Mouse (Mus musculus) erythroblast, adult 5-6 weeks (primary cell): ENCODE results near the gene Acsf2. TPM values are rescaled to one million over a fixed set of nuclear protein-coding genes. Genes with fewer than 3 reads are reported as not detected.

Experiments used
- total RNA-seq, 2 experiments: library from RNA; stranded (forward) in 1 of 2; stranded (reverse) in 1 of 2; fragments of 150-400 nt in 1 of 2; fragments of 200-764, 138-1000 nt in 1 of 2; gene quantifications; 2 replicates each; pipeline versions ENCODE4 v1.2.3 to v1.2.4; 2015 to 2017; ENCODE audit warnings: low replicate concordance in 2 of 2

The Acsf2 gene
- total RNA-seq, 2 experiments from 2014 or later: 0.26 to 10.8 TPM

Other genes starting within 250 kb of the Acsf2 start
- gene Abcc3, start 208.9 kb downstream of the Acsf2 start, total RNA-seq (2015; ENCODE audit: low replicate concordance): 4.2 TPM in 1 of 2 replicates, not detected in the other
- gene Abcc3, start 208.9 kb downstream of the Acsf2 start, total RNA-seq (2017; ENCODE audit: low replicate concordance): 3.2 and 8.6 TPM in 2 replicates
- gene Cacna1g, start 127.7 kb downstream of the Acsf2 start, total RNA-seq (2015; ENCODE audit: low replicate concordance): 109 and 122 TPM in 2 replicates
- gene Cacna1g, start 127.7 kb downstream of the Acsf2 start, total RNA-seq (2017; ENCODE audit: low replicate concordance): 78.9 and 102 TPM in 2 replicates
- gene Spata20, start 115.7 kb downstream of the Acsf2 start, total RNA-seq (2015; ENCODE audit: low replicate concordance): not detected in 2 replicates
- gene Spata20, start 115.7 kb downstream of the Acsf2 start, total RNA-seq (2017; ENCODE audit: low replicate concordance): not detected in 2 replicates
- not detected in 2 replicates for gene Epn3, start 101.9 kb downstream of the Acsf2 start, total RNA-seq (2015; ENCODE audit: low replicate concordance)
- not detected in 2 replicates for gene Epn3, start 101.9 kb downstream of the Acsf2 start, total RNA-seq (2017; ENCODE audit: low replicate concordance)
- not detected in 2 replicates for gene Mycbpap, start 80.1 kb downstream of the Acsf2 start, total RNA-seq (2015; ENCODE audit: low replicate concordance)
- not detected in 2 replicates for gene Mycbpap, start 80.1 kb downstream of the Acsf2 start, total RNA-seq (2017; ENCODE audit: low replicate concordance)
- not detected in 2 replicates for gene Rsad1, start 52.6 kb downstream of the Acsf2 start, total RNA-seq (2015; ENCODE audit: low replicate concordance)
- gene Rsad1, start 52.6 kb downstream of the Acsf2 start, total RNA-seq (2017; ENCODE audit: low replicate concordance): 0.34 and 2.0 TPM in 2 replicates
- not detected in 2 replicates for gene Chad, start 36.8 kb downstream of the Acsf2 start, total RNA-seq (2015; ENCODE audit: low replicate concordance)
- not detected in 2 replicates for gene Chad, start 36.8 kb downstream of the Acsf2 start, total RNA-seq (2017; ENCODE audit: low replicate concordance)
- gene Lrrc59, start 27.9 kb upstream of the Acsf2 start, total RNA-seq (2015; ENCODE audit: low replicate concordance): 15.7 and 21.1 TPM in 2 replicates
- gene Lrrc59, start 27.9 kb upstream of the Acsf2 start, total RNA-seq (2017; ENCODE audit: low replicate concordance): 20.0 and 27.6 TPM in 2 replicates
- 7.1 and 49.2 TPM in 2 replicates for gene Mrpl27, start 51.9 kb upstream of the Acsf2 start, total RNA-seq (2015; ENCODE audit: low replicate concordance)
- gene Mrpl27, start 51.9 kb upstream of the Acsf2 start, total RNA-seq (2017; ENCODE audit: low replicate concordance): 10.5 and 17.8 TPM in 2 replicates
- gene Eme1, start 52.1 kb upstream of the Acsf2 start, total RNA-seq (2015; ENCODE audit: low replicate concordance): 3.1 and 4.8 TPM in 2 replicates
- 10.1 and 13.2 TPM in 2 replicates for gene Eme1, start 52.1 kb upstream of the Acsf2 start, total RNA-seq (2017; ENCODE audit: low replicate concordance)
- not detected in 2 replicates for gene Xylt2, start 75.6 kb upstream of the Acsf2 start, total RNA-seq (2015; ENCODE audit: low replicate concordance)
- 0.26 and 0.56 TPM in 2 replicates for gene Xylt2, start 75.6 kb upstream of the Acsf2 start, total RNA-seq (2017; ENCODE audit: low replicate concordance)
- not detected in 2 replicates for gene Gm11541, start 102.6 kb upstream of the Acsf2 start, total RNA-seq (2015; ENCODE audit: low replicate concordance)
- not detected in 2 replicates for gene Gm11541, start 102.6 kb upstream of the Acsf2 start, total RNA-seq (2017; ENCODE audit: low replicate concordance)
- gene Cdc34b, start 139.9 kb upstream of the Acsf2 start, total RNA-seq (2015; ENCODE audit: low replicate concordance): not detected in 2 replicates
- not detected in 2 replicates for gene Cdc34b, start 139.9 kb upstream of the Acsf2 start, total RNA-seq (2017; ENCODE audit: low replicate concordance)
- not detected in 2 replicates for gene Tmem92, start 180.8 kb upstream of the Acsf2 start, total RNA-seq (2015; ENCODE audit: low replicate concordance)
- gene Tmem92, start 180.8 kb upstream of the Acsf2 start, total RNA-seq (2017; ENCODE audit: low replicate concordance): not detected in 2 replicates